Mouse (Mus musculus) retina, postnatal 1 day (tissue): Measurements from ENCODE around the gene Arhgef33.
A peak's percentile ranks its signal among the peaks of the same experiment; 100 is the strongest.
"Not testable (repeated sequence)": the region's sequence is repeated elsewhere in the genome, so short reads cannot be mapped to it uniquely, and the experiment has no call there.

Experiments used
- DNase-seq: peaks from one replicate; pipeline ENCODE4 v3.0.0-alpha.2; 2012

Gene Arhgef33

DNA sequence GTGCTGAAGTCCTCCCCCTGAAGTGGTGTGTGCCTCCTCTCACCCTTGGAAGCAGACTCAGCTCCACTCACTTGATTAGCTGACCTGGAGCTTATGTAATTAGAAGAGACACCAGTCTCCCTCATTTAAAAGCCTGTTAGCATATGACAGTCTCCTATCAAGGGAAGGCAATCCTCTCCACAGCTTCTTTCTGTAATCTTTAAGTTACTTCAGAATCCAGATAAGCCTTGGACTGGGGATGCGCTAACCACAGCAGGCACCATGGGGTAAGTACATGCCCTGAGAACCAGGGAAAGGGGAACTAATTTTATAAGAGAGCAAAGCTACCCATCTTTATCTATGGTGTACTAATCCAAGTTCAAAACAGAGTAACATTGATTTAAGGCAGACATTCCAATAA, at the start of gene Arhgef33:
Gene Arhgef33, plus strand, starts transcription at position 157 of the 400 bp plus-strand sequence.
- DNase-seq = peak; percentile 63

DNA sequence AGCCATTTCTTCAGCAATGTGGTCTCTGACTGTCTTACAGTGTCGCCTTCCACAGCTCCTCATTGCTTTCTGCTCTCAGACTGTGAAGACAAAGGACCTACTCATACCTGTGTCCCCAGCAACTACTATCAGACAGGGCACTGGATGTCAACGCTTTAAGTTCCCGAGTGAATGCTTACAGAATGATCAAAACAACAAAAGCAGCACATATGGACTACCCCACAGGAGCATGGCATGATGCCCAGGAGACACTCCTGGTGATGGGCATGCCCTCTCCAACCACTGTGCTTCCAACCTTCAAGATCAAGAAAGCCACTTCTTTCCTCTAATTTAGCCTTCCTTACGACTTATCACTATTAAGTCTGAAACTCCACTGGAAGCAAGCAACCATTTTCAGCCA, 40.1 kb upstream of the Arhgef33 start:
- DNase-seq = no peak

DNA sequence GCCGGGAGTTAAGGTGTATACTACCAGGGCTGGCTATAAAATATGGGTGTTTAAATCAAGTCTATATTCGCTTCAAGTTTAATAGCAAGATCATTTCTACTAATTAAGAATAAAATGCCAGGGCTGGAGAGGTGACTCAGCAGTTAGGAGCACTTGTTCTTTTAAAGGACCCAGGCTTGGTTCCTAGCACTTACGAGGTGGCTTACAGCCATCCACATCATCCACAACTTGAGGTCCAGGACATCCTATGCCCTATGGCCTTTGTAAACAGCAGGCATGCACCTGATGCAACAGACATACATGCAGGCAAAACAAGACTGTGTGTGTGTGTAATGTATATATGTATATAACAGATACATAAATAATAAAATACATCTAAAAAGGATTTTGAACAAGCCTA, 39.1 kb upstream of the Arhgef33 start:
- DNase-seq = no peak

DNA sequence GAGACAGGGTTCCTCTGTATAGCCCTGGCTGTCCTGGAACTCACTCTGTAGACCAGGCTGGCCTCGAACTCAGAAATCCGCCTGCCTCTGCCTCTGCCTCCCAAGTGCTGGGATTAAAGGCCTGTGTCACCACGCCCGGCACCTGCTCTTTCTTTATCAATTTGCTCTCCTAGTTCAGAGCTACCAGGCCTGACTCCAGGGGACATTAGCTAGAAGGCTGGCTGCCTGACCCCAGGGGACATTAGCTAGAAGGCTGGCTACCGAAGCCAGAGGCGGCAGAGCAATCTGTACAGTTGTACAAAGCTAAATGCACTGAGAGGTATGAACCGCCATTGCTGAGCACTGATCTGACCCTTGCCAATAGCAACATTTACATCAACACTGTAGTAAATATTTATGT, 36.6 kb upstream of the Arhgef33 start:
- not testable (repeated sequence) for DNase-seq

DNA sequence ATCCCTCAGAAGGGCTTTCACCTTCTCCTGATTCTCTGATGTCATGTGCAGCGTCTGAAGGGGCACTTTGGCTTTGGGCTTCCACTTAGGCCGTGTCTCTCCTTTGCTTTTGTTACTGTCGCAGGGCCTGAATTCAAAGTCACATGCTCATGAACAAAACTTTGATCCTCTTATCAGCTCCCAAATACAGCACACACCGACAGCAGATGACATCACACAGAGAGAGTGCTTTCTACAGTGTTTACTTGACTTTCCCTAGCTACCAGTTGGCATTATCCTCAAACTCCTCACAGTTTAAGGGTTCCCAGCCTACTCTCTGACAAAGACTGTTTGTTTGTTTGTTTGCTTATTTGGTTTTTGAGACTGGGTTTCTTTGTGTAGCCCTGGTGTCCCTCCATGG, 29.0 kb upstream of the Arhgef33 start:
- DNase-seq = no peak

DNA sequence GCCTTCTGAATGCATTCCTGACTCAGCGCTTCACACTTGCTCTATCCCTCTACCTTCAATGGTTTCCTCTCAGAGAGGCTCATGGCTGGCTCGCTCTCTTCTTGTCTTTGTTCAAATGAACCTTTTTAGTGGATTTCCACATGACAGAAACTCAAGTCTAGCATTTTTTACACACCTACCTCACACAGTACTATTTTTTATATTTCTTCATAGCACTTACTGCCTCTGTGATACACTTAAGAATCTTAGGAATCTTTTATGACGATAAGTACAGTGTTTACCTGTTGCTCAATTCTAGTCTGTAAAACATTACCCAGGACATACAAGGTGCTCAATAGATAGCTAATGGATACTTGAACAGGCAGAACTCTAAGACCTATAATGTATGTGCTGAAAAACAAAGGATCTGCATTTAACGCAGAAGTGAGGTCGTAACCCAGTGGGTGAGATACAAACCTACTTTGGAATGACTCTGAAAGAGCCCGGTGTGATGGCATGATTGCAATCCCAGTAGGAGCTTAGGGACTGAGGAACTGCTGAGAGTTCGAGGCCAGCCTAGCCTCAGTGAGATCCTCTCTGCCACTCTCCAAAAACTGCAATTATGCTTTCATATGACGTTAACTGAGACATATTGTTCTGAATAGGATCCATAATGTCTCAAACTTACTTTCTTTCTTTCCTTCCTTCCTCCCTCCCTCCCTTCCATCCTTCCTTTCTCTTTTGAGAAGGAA, 27.7 kb upstream of the Arhgef33 start:
- DNase-seq = no peak

DNA sequence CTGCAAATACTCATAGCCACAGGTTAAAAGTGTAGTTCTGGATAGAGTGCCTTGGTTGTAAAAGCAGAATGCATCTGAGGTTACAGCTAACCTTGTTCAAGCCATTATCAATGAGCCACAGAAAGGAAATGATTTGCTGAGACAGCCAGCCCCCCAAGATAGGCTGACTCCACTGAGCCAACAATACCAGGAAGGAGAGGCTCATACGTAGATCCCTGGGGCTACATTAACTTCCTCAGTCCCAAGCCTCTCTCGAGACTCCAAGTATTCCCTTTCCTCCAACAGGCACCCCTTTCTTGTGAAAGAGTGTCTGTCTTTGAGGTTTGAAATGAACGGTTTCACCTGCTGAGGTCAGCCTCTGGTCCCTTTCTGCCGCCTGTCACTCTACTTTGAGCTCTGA, 22.8 kb upstream of the Arhgef33 start:
- DNase-seq = no peak

DNA sequence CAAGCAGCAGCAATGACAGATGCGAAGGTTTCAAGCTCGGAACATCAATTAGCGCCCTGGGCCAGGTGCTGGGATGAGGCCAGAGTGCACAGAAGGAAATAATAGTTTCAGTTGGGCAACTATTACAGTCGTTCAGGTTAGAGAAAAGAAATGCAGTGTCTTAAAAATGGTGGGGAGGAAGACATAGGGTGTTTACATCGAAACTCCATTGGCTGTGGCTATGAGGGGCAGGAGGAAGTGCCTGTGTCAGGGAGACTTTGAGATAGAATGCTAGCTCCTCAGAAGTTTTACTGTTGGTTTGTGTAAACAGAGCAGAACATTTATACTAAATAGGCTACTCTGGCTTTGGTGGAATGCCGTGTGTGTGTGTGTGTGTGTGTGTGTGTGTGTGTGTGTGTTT, 19.2 kb upstream of the Arhgef33 start:
- DNase-seq = no peak

DNA sequence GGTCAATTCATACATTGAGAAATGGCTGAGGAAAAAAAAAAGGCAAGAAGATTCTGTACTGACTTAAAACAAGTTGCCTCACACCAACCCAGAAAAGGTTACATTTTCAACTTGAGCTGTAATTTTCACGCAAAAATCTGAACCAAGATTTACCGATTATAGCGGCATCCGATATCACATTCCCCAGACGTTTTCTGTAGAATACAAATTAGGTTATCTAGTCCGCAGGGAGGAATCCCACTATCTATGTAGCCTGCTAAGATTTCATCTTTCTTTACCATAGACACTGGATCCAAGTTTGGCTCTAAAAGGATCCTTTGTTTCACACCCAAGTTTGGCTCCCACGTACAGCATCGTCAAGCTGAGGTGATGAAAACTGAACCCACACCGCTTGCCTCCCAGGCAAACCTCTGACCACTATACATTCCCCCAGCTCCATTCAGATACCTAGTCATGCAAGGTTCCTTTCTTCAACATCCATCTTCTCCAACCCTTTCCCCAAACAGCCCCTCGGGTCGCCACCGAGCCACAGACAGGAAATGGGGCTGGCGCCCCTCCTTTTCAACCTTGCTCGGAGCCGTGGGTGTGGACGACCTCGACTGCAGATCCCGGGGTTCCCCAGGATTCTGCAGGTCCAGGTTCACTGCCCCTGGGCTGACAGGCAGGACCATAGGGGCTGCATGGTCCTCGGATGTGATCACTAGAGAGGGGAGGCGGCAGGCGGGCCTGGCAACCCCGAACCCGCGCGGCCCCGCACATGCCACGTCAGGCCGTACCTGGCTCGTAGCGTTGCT, 17.7 kb upstream of the Arhgef33 start:
- no peak for DNase-seq

DNA sequence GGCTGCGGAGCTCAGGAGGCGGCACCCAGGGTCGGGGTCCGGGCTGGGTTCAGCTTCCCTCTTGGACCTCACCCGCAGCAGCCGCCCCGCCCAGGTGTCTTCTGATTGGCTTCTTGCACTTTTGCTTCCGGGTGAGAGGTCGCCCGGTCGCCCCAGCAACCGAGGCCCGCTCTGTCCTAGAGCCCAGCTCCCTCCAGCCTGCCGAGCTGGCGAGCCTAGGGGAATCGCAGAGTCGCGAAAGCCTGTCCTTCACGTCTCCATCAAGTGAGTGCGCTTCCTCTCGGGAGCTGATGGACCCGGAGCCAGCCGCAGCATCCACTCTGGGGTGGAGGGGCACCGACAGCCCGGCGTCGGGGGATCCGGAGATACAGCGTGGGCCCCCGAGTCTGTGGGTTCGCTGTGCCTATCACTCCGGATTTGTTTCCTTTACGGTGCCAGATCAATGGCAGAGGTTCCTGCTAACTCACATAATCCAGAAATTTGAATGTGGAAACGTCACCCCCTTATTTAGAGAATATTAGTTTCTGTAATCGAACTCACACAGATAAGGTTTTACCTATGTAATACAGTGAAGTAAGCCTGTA, 17.0 kb upstream of the Arhgef33 start, which contains the start of the genes Morn2 and Dhx57:
Gene Morn2, plus strand, starts transcription at position 130 of the 584 bp plus-strand sequence.
Gene Dhx57, minus strand, starts transcription at position 403 of the 584 bp plus-strand sequence.
- peak; percentile 98 for DNase-seq

DNA sequence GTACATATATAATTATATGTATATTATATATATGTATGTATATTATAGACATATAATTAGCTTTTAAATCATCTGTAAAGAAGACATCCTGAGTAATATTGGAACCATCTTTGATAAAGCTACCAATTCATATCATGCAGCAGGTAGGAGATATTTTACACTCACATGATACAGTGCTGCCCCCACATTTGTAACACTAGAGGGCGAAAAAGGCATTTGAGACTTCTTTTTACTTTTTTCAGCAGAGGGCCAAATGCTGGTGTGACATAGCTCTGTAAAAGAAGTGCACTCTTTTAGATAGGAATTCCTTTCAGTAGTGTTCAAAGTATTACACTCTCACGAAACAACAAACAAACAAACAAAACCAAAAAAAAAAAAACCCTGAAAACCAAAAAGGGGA, 16.1 kb upstream of the Arhgef33 start:
- DNase-seq = peak; percentile 73

DNA sequence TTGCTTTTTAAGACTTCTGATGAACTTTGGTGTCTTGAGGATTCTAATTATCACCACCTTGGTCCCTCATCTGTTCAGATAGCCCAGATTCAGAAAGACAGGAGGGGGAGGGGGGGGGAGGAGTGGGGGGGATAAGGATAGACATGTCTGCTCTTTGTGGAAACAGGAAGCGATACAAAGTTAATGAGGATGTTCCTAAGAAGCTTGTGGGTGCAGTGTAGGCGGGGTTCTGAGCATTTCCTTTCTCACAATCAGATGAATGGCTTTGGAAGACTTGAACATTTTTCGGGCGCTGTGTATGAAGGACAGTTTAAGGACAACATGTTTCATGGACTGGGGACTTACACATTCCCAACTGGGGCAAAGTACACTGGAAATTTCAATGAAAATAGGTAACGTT, 11.9 kb upstream of the Arhgef33 start:
- DNase-seq = no peak

DNA sequence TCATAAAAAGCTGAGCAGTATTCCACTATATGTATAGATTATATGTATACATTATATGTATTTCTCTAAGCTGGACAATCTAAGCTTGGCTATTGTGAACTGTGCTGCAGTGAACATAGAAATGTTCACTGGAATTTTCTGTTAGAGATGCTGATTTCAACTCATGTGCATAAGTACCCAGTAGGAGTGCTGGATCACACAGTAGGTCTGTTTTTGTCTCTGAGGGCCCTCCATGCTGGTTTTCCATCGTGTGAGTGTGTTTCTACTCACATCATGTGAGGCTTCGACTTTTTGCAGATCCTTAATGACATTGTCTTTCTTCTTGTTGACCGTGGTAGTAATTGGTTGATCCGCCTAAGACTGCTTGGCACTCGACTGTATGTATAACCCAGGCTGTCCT, 8.4 kb upstream of the Arhgef33 start:
- no peak for DNase-seq

DNA sequence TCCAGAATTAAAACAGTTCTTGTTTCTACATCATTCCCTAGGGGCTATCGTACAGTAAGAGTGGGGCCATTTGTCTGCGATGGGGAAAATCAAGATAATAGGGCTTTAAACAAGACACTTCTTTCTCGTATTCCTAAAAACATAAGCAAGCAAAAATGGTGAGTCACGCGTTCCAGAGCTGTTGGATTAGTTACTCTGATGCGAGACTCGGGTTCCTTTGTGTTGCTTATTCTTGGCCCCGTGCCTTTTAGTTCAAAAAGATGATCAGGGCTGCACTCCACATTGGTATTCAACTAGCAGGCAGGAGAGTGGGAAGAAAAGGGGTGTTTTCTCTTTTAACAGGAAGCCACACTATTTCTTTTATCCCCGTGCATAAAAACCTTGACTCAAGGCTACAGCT, 4.6 kb downstream of the Arhgef33 start:
- no peak for DNase-seq

DNA sequence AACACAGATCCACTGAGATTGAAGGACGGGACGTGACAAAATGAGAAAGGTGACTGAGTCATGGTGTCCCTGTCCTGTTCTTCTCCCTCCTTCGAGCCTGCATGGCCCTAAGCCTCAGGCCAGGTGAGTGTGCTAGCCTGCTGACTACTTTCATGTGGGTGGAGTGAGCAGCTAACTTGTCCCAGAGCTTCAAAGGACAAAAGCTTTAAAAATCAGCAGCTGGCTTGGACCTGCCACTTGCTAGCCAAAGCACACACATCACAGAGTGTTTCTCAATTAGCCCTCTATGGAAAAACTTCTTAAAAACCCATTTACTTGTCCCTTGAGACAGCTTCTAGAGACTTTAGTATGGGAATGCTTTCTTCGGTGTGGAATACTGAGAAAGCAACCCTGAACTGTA, 5.2 kb downstream of the Arhgef33 start:
- DNase-seq = no peak

DNA sequence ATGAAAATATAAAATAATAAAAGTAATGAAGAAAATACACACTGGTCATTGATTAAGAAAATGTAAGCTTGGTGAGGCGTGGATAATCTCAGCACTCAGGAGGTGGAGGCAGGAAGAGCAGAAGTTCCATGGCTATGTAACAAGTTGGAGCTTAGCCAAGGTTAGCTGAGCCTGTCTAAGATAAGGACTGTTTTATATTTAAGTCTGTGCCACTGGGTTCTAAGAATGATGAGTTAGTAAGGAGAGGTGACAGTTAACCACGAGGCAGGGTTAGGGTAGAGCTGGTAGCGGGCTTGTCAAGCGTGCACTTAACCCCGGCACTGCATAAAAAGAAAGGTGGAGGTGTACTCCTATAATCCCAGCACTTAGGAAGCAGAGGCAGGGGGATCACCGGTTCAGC, 15.0 kb downstream of the Arhgef33 start:
- DNase-seq = no peak

DNA sequence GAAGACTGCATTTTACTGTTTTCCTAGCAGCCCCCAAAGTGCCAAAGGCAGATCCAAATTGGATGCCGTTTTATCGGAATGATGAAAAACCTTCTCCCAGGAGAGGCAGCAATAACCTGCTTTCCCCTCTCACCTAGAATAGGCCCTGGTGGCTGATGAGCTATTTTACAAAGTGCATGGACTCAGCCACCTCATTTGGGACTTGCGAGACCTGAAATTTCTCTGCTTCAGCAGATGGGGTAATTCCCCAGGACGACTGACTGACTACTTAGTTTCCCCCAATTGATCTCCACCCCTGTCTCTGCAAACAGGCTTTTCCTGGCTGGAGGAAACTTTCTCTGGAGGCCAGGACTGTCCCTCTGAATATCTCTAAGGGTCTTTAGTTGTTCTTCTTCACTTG, 15.8 kb downstream of the Arhgef33 start:
- DNase-seq = no peak

DNA sequence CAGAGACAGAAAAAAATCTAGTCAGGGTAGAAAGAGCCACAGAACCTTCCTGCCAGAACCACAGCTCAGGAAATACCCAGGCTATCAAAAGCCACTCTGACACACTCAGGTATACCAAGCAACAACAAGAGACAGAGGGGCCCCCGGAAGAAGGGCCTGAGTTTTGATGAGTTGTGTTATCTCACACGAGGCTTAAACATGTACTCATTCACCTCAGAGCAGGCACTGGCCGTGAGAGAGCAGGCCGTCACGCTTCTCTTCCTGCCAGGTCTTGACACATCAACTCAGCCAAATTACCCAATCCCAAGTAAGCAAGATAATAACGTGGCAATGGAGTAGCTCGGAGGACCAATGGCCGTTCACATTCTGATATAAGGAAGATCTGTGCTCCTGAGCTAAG, 16.5 kb downstream of the Arhgef33 start:
- no peak for DNase-seq

DNA sequence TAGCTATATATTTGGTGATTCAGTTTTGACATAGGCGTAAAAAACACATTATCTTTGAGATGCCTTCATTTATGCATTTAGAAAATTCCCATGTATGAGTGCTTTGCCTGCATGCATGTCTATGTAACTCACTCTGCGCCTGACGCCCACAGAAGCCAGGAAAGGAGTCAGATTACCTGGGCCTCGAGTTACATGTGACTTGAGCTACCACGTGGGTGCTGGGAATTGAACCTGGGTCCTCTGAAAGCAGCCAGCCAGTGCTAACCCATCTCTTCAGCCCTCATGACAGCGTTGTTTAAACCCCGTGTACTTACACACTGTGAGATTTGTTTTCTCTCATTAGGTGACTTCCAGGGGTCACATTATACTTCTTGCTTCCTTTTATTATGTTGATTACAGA, 17.3 kb downstream of the Arhgef33 start:
- no peak for DNase-seq

DNA sequence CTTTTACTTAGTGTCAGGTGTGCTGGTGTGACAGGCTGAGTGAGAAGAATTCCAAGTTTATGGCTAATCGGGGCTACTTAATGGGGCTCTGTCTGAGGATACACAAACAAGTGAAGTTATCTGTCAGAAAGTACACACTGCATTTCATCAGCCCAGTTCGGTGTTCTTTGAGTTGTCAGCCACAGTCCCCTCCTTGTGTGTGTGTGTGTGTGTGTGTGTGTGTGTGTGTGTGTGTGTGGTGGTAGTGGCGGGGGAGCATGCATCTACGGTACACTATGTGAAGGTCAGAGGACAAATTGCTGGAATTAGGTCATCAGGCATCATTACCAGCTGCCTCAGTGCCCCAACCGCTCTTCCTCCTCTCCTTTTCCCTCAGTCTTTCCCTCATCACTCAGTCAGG, 18.2 kb downstream of the Arhgef33 start:
- DNase-seq = peak; percentile 17

DNA sequence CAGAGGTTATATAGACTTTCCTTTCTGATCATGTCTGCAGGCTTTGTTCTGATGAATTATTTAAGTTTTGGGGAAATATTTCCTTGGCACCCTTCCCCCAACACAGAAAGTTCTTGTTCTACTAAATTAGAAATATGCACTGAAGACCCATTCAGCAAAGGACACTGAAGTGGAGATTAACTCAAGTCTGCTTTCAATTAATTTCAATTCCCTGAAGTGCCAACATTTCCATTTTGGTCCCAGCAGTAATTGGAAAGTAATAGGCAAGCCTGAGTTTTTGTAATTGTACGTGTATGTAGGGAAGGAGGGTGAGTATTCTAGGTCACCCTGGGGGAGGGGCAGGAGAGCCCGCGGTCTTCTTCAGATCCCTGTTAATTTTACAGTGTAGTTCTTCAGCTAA, 19.2 kb downstream of the Arhgef33 start:
- DNase-seq = peak; percentile 57

DNA sequence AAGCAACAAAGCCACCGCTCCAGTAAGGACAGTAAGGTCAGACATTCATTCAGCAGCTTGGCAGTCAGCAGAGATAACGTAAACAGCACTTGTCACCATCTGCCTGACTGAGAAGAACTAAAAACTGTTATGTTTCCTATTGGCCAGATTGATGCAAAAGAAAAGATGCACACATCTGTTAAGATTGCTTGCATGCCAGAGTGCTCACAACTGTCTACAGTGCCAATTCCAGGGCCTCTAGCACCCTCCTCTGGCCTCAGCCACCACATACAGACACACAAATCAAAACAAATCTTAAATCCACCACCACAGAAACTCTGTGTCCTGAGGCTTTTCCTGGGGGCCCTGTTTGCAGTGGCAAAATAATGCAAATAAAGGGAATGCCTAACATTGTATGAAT, 25.2 kb downstream of the Arhgef33 start:
- peak; percentile 38 for DNase-seq

DNA sequence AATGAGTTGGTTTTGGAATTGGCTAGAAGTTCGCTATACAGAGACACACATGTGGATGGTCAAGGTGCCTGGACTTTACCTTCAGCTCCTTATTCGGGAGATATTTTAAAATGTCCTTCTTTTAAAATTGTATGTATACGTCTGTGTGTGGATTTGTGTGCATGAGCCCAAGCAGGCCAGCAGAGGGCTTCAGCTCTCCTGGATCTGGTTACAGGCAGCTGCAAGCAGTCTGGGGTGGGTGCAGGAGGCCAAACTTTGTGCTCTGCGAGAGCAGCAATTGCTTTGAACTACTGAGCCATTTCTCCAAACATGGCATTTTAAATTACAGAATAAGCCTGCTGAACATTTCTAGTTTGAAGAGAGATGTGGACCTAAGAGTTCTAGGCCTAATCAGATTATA, 38.1 kb downstream of the Arhgef33 start:
- DNase-seq = no peak

DNA sequence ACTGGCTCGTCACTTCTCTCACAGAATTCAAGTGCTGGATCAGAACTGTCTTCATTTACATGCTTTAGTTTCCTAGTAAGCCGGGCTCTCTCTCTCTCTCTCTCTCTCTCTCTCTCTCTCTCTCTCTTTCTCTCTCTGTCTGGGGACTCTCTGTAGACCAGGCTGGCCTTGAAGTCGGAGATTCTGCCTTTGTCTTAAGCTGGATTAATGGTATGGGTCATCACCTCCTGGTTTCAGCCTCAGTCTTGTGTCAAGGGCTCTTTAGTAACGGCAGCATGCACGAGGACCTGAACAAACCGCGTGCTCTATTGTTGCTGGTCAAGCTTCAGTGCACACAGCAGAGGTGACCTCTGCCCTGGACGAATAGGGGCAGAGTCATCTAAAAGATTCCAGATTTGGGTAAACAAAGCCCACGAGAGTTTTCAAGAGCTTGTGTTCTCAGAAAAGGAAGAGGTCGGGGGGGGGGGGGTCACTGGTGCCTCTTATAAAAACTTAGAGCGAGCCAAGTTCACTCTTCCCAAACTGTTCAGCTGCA, 39.5 kb downstream of the Arhgef33 start:
- no peak for DNase-seq
